Mouse (Mus musculus): ENCODE measurements at regions not wholly inside any gene's neighbourhood (a gene's known extent, or its start where the extent isn't known, plus 50 kb on each side); places are given as distances from the start of the nearest gene placed in this dataset.
"Not testable (repeated sequence)": the region's sequence is repeated elsewhere in the genome, so short reads cannot be mapped to it uniquely, and the experiment has no call there.

DNA sequence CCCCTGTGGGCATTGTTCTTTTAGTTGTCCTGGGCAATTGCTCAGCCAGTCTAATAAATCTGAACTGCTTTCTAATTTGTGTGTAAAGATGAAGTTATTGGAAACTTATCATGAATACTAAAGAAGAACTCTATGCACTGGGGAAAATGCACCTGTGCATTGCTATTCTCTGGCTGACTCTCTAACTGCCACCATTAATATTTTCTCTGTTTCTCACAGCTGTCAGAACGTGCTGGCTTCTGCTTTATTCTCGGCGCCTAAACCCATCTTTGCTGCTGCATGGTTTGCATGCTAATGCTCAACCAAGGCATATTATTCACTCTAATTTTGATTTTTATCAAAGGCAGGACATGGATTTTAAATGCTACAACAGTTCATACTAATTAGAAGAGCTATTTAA lies 128.9 kb upstream of the Gm527 start:
- Histone ChIP-seq H3K27ac (no peak overlapping the region), H3K27me3 (no peaks in the 10 kb centered on the region), H3K36me3 (replicated peaks) (no peaks in the 10 kb centered on the region), H3K9ac (no peak overlapping the region), H3K9me3 (no peaks in the 10 kb centered on the region), H3K4me1 (no peaks in the 10 kb centered on the region), H3K4me3 (replicated peaks) (no peak overlapping the region), H3K4me2 (no peak overlapping the region)
- 79% methylated on average over 3 of the region's 3 CpGs for WGBS
- no peak for ATAC-seq (ENCODE audit: low FRiP score)

GRCm38 (mm10) chr12:64808492-64808891 lies 109.2 kb upstream of the Gm527 start:
- H3K9ac ChIP-seq; H3K36me3 ChIP-seq (replicated peaks); H3K4me1 ChIP-seq; H3K27me3 ChIP-seq; H3K9me3 ChIP-seq; H3K27ac ChIP-seq; H3K4me2 ChIP-seq; H3K4me3 ChIP-seq (replicated peaks); ATAC-seq (ENCODE audit: low FRiP score): not testable (repeated sequence)
- 88% methylated on average over 2 of the region's 2 CpGs for WGBS

DNA sequence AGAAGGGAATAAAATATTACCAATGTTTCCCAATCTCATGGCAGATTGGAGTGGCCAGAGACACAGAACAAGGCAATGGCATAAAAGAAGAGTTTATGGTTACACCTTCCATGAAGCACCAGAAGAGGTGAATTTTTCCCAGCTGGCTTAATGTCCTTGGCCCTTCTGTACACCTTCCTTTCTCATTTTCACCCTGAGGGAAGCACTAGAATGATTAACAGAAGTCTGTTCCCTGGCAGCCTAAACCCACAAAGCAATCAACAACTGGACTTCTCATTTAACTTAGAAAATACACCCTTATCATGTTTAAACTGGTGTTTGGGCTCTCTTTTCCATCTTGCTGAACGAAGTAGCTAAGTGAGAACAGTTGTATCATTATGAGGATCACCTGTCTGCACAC lies 107.6 kb upstream of the Gm527 start:
- H3K9me3 ChIP-seq: no peaks in the 10 kb centered on the region

GRCm38 (mm10) chr12:64815871-64816270 lies 101.8 kb upstream of the Gm527 start:
- ATAC-seq (ENCODE audit: low FRiP score): no peak
- H3K4me3 ChIP-seq (replicated peaks): no peak overlapping the region
- no peak overlapping the region for H3K9ac ChIP-seq
- H3K36me3 ChIP-seq (replicated peaks): no peaks in the 10 kb centered on the region
- H3K9me3 ChIP-seq: no peaks in the 10 kb centered on the region
- H3K27ac ChIP-seq: no peak overlapping the region
- H3K27me3 ChIP-seq: no peaks in the 10 kb centered on the region
- H3K4me2 ChIP-seq: no peak overlapping the region
- H3K4me1 ChIP-seq: no peaks in the 10 kb centered on the region
- WGBS: 82% methylated on average over 6 of the region's 6 CpGs

More for the DNA sequence above, 107.6 kb upstream of the Gm527 start:
- 70% methylated on average over 1 of the region's 1 CpGs for WGBS
- Histone ChIP-seq H3K27ac (no peak overlapping the region), H3K27me3 (no peaks in the 10 kb centered on the region), H3K36me3 (replicated peaks) (no peaks in the 10 kb centered on the region), H3K4me3 (replicated peaks) (no peak overlapping the region), H3K4me2 (no peak overlapping the region), H3K4me1 (no peaks in the 10 kb centered on the region), H3K9ac (no peak overlapping the region)
- ATAC-seq (ENCODE audit: low FRiP score): no peak

GRCm38 (mm10) chr12:64817056-64817810 lies 100.5 kb upstream of the Gm527 start:
- Histone ChIP-seq H3K4me2 (no peak overlapping the region), H3K4me3 (replicated peaks) (no peak overlapping the region), H3K27me3 (no peaks in the 10 kb centered on the region), H3K9me3 (no peaks in the 10 kb centered on the region), H3K27ac (no peak overlapping the region), H3K36me3 (replicated peaks) (no peaks in the 10 kb centered on the region), H3K9ac (no peak overlapping the region), H3K4me1 (no peaks in the 10 kb centered on the region)
- no peak for ATAC-seq (ENCODE audit: low FRiP score)
- 64% methylated on average over 9 of the region's 9 CpGs for WGBS

DNA sequence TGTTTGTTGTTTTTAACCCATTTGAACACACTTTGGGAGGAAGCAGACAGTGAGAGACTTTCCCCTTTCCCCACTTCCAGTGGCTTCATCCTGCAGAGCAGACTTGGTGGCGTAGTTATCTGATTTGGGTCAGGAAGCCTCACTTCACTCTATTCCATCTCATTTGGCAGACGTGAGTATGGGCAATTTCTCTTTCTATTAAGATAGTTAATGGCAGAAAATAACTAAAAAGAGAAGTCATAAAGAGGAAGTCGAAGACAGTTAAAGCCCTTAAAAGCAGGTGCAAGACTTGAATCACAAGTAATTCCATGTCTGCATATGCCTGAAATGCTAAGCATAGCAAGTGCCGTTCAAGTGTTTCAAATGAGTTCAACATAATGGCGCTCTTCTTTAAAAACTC lies 97.0 kb upstream of the Gm527 start:
- no peak for ATAC-seq (ENCODE audit: low FRiP score)
- Histone ChIP-seq H3K4me3 (replicated peaks) (no peak overlapping the region), H3K9ac (no peak overlapping the region), H3K27me3 (no peaks in the 10 kb centered on the region), H3K4me2 (no peak overlapping the region), H3K4me1 (no peaks in the 10 kb centered on the region), H3K36me3 (replicated peaks) (no peaks in the 10 kb centered on the region), H3K9me3 (no peaks in the 10 kb centered on the region), H3K27ac (no peak overlapping the region)
- WGBS: 85% methylated on average over 5 of the region's 5 CpGs

- H3K27me3 ChIP-seq: no peaks in the 10 kb centered on the region
- H3K4me1 ChIP-seq: peaks cover 10% of the 10 kb centered on the region
- H3K36me3 ChIP-seq (replicated peaks): no peaks in the 10 kb centered on the region
- no peak overlapping the region for H3K27ac ChIP-seq
- H3K9me3 ChIP-seq: no peaks in the 10 kb centered on the region
- ATAC-seq (ENCODE audit: low FRiP score): peak; percentile 81; the same call in 1 of the 2 replicates
- no peak overlapping the region for H3K4me2 ChIP-seq
- 12% methylated on average over 1 of the region's 1 CpGs for WGBS
- no peak overlapping the region for H3K4me3 ChIP-seq (replicated peaks)
- no peak overlapping the region for H3K9ac ChIP-seq
Observed at GRCm38 (mm10) chr12:64829662-64830249, 88.0 kb upstream of the Gm527 start.

DNA sequence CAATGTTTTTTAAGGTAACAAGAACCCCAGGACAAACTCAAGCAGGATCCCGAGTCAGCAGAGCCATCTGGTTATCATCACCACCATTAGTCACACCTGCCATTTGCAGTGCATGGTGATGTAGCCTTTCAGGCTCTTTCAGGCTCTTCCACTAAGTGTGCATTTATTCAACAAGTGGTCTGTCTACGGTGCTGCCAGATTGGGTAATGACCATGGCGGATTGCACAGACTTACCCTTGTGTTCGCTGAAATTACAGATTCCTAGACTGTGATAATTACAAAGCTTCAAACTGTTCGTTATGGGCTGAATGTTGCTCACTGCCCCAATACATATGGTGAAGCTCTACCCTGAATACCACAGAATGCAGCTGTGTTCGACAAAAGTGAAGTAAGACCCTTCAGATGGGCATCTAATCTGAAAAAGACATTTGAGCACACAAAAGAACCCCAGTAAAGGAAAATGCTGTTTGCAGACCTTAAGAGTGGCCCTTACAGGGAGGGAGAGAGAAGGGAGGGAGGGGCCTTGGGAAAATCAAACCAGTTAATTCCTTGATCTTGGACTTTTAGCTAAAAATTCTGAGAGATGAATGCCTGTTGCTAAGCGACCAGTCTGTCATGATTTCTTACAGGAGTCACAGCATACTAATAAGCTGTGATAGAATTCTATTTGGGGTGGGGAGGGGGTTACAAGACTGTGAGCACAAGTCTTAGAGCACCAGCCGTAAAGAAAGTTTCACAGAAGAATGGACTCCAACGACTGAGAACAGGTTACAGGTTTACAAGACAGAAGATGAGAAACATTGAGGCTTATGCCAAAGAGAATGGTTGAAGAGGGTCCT lies 85.2 kb upstream of the Gm527 start:
- H3K36me3 ChIP-seq (replicated peaks): no peaks in the 10 kb centered on the region
- H3K9me3 ChIP-seq: no peaks in the 10 kb centered on the region
- no peak overlapping the region for H3K27ac ChIP-seq
- no peak overlapping the region for H3K4me3 ChIP-seq (replicated peaks)
- H3K9ac ChIP-seq: no peak overlapping the region
- WGBS: 41% methylated on average over 9 of the region's 9 CpGs
- ATAC-seq (ENCODE audit: low FRiP score): peak; percentile 58; the same call in 1 of the 2 replicates
- no peak overlapping the region for H3K4me2 ChIP-seq
- no peaks in the 10 kb centered on the region for H3K27me3 ChIP-seq
- peaks cover 10% of the 10 kb centered on the region for H3K4me1 ChIP-seq

DNA sequence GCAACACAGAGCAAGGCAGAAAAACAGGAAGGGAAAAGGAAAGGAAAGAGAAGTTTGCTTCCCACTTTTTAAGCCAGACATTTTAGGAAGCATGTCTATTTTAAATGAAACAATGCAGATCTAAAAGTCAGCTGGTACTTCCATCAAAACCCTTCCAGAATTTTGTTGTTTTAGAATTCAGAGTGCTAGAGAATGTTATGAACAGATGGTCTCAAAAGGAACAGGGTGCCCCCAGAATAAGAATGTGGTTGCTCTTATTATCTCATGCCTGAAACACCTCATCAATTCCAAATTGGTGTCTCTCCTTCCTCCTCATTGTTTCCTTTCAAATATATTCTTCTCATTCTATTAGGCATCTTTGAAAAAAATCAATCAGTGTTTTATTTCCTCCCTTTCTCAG lies 60.0 kb upstream of the Gm527 start:
- H3K4me2 ChIP-seq: no peak overlapping the region
- peaks cover 7% of the 10 kb centered on the region; the same call in 1 of the 2 replicates for H3K9me3 ChIP-seq
- H3K36me3 ChIP-seq (replicated peaks): no peaks in the 10 kb centered on the region
- no peak for ATAC-seq (ENCODE audit: low FRiP score)
- no peak overlapping the region for H3K4me3 ChIP-seq (replicated peaks)
- H3K4me1 ChIP-seq: no peaks in the 10 kb centered on the region
- no peak overlapping the region for H3K9ac ChIP-seq
- H3K27ac ChIP-seq: no peak overlapping the region
- H3K27me3 ChIP-seq: no peaks in the 10 kb centered on the region

All from forebrain, embryonic 12.5 days (tissue).